Mouse (Mus musculus) hindbrain, embryonic 13.5 days (tissue): ENCODE measurements around the gene Olfr711. TPM values are rescaled to one million over a fixed set of nuclear protein-coding genes. Genes with fewer than 3 reads are reported as not detected.
"Not testable (repeated sequence)": the region's sequence is repeated elsewhere in the genome, so short reads cannot be mapped to it uniquely, and the experiment has no call there.

Experiments used
- ATAC-seq: fragments of 200-750 bp; cut with Nextera tagmentation; 2 replicates; pipeline ENCODE4 v1.8.0; 2017; ENCODE audit warnings: moderate TSS enrichment; ENCODE audit not compliant: low FRiP score
- H3K27ac ChIP-seq: fragments of 300-500 bp; sonication (generic); 2 replicates; pipeline ENCODE4 v1.5.1; 2015; ENCODE audit warnings: inconsistent platforms, mild to moderate bottlenecking, moderate library complexity
- H3K27me3 ChIP-seq: fragments of 300-500 bp; sonication (generic); 2 replicates; pipeline ENCODE4 v1.6.1; 2015; ENCODE audit warnings: mild to moderate bottlenecking, inconsistent platforms
- H3K36me3 ChIP-seq: fragments of 300-500 bp; sonication (generic); 2 replicates; pipeline ENCODE4 v1.6.1; 2015; ENCODE audit warnings: mild to moderate bottlenecking, inconsistent platforms
- H3K4me1 ChIP-seq: fragments of 300-500 bp; sonication (generic); replicated peaks from 2 replicates; pipeline ENCODE4 v1.6.1; 2015; ENCODE audit warnings: inconsistent platforms
- H3K4me2 ChIP-seq: fragments of 300-500 bp; sonication (generic); 2 replicates; pipeline ENCODE4 v1.6.1; 2015; ENCODE audit warnings: inconsistent platforms, mild to moderate bottlenecking, moderate library complexity
- H3K4me3 ChIP-seq: fragments of 300-500 bp; sonication (generic); 2 replicates; pipeline ENCODE4 v1.5.1; 2015; ENCODE audit warnings: mild to moderate bottlenecking, inconsistent platforms
- H3K9ac ChIP-seq: fragments of 300-500 bp; sonication (generic); 2 replicates; pipeline ENCODE4 v1.6.1; 2015; ENCODE audit warnings: mild to moderate bottlenecking, inconsistent platforms
- H3K9me3 ChIP-seq: fragments of 300-500 bp; sonication (generic); 2 replicates; pipeline ENCODE4 v1.6.1; 2016; ENCODE audit warnings: inconsistent platforms
- WGBS: fragments of 180-500 bp; shearing (Covaris S2); methylation state at CpG from one replicate; pipeline ENCODE4 v1.1.7; 2015; 5-methylcytosine and 5-hydroxymethylcytosine counted together
- polyA plus RNA-seq: library from polyadenylated mRNA; unstranded; fragments of >200 nt; fragmentation: Nextera tagmentation; extraction: Ambion mirVana; gene quantifications from 2 replicates; pipeline ENCODE4 v1.2.1, GENCODE M21; 2015

Olfr711 gene
- polyA plus RNA-seq: not detected in 2 replicates

DNA sequence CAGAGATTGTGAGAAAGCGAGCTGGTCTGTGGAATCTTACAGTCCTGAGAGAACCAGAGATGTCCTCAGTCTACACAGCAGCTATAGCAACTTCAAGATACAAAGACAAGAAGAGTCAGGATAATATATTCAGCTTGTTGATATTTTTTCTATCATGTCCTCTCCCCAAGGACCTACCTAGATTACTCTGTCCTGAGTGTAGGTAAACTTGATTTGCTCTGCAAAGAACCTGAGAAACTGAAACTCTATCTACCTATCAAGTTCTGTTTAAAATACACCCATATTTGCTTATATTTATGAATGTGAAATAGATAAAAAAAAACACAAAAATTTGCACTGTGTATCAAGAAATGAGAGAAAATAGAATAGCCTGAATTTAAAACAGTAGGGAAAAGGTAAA lies at the start of gene Olfr711:
TSS of gene Olfr711 (minus strand) at position 101 of the 400 bp plus-strand sequence.
- H3K27ac ChIP-seq: no peak within 1 kb of the TSS
- no peaks in the 10 kb centered on the region for H3K36me3 ChIP-seq
- no peaks in the 10 kb centered on the region for H3K27me3 ChIP-seq
- H3K9me3 ChIP-seq: no peaks in the 10 kb centered on the region
- H3K4me3 ChIP-seq: no peak within 1 kb of the TSS
- no peaks in the 10 kb centered on the region for H3K4me1 ChIP-seq
- H3K4me2 ChIP-seq: no peak within 1 kb of the TSS
- ATAC-seq: no peak
- 63% methylated on average over 1 of the region's 1 CpGs for whole genome bisulfite sequencing
- H3K9ac ChIP-seq: no peak within 1 kb of the TSS

DNA sequence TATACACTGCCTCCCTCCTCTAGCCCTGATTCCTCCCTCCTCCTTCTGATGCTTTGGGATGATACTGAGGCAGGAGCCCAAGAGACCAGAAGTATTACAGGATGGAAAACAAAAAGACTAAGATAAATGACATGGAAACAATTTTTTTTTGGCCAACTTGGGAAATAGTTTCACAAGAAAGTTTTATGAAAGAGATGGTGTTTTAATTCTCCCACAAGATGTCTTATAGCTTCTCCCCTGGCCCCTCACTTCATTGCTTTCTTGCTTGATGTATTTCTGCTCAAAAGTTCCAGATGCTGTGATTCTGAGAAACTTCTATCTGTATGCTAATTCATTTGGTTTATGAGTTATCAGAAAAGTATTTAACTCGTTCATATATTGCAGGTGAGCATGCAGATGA lies 30.7 kb upstream of the Olfr711 start, which contains the start of gene Olfr2:
TSS of gene Olfr2 (minus strand) at position 101 of the 400 bp plus-strand sequence.
- 71% methylated on average over 1 of the region's 1 CpGs for WGBS
- H3K27ac ChIP-seq: no peak within 1 kb of the TSS
- H3K9ac ChIP-seq: no peak within 1 kb of the TSS

DNA sequence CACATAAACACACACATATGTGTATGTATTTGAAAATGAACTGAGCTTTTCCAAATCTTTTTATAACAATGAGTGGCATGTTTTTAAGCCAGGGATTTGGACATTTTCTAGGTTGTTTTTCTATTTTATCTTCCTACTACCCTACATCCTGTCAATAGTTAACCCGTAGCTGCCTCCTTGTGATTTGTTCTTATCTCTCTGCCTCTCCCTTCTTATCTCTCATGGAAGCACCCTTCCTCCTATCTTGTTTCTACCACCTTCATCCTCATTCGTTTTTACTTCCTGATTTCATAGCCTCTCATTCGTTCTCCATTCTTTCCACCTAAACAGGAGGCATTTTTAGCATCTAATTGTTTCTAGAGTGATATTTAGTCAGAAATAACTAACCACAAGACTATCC lies 28.9 kb upstream of the Olfr711 start:
- Histone ChIP-seq H3K4me3 (no peak overlapping the region), H3K4me2 (no peak overlapping the region), H3K36me3 (no peaks in the 10 kb centered on the region), H3K9ac (no peak overlapping the region), H3K4me1 (no peaks in the 10 kb centered on the region), H3K9me3 (no peaks in the 10 kb centered on the region), H3K27ac (no peak overlapping the region), H3K27me3 (no peaks in the 10 kb centered on the region)
- no peak for ATAC-seq
- 64% methylated on average over 3 of the region's 3 CpGs for WGBS

More for the DNA sequence above, 30.7 kb upstream of the Olfr711 start, which contains the start of gene Olfr2:
- H3K4me3 ChIP-seq: no peak within 1 kb of the TSS
- H3K27me3 ChIP-seq: no peaks in the 10 kb centered on the region
- no peak within 1 kb of the TSS for H3K4me2 ChIP-seq
- ATAC-seq: no peak
- no peaks in the 10 kb centered on the region for H3K36me3 ChIP-seq
- H3K4me1 ChIP-seq: no peaks in the 10 kb centered on the region
- H3K9me3 ChIP-seq: no peaks in the 10 kb centered on the region

DNA sequence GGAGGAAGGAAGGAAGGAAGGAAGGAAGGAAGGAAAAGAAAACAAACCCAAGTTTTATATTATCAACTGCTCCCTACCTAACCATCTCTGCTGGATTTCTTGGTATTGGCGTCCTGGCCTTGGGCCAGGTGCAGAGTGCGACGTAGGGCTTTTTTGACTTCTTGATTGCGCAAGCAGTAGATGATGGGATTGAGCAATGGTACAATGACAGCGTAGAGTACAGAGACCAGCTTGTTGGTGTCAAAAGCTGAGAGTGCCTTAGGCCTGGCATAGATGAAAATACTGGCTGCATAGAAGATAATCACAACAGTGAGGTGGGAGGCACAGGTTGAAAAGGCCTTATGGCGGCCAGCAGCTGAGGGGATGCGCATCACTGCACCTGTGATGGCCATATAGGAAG lies 25.5 kb upstream of the Olfr711 start:
- WGBS: 92% methylated on average over 7 of the region's 7 CpGs
- Histone ChIP-seq H3K27me3 (no peaks in the 10 kb centered on the region), H3K27ac (no peak overlapping the region), H3K4me2 (no peak overlapping the region), H3K9ac (no peak overlapping the region), H3K4me3 (no peak overlapping the region), H3K4me1 (no peaks in the 10 kb centered on the region), H3K36me3 (no peaks in the 10 kb centered on the region), H3K9me3 (no peaks in the 10 kb centered on the region)
- no peak for ATAC-seq

DNA sequence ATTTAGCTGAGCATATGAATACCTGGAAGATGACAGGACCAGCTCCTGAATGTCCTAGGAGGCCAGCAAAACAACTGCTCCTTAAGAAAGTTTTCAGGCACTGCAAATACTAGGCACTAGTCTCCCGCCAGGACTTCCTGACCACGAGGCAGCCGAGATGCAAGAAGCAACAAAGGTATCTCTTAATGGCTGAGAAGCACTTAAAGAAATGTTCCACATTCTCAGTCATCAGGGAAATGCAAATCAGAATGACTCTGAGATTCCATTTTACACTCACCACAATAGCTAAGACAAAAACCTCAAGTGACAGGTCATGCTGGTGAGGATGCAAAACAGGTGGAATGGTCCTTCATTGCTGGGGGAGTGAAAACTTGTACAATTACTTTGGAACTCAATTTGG lies 10.0 kb upstream of the Olfr711 start:
- Histone ChIP-seq H3K9me3 (no peaks in the 10 kb centered on the region), H3K4me3 (no peak overlapping the region), H3K9ac (no peak overlapping the region), H3K27ac (no peak overlapping the region), H3K27me3 (no peaks in the 10 kb centered on the region), H3K4me1 (no peaks in the 10 kb centered on the region), H3K36me3 (no peaks in the 10 kb centered on the region), H3K4me2 (no peak overlapping the region)
- no peak for ATAC-seq
- 90% methylated on average over 3 of the region's 3 CpGs for WGBS

DNA sequence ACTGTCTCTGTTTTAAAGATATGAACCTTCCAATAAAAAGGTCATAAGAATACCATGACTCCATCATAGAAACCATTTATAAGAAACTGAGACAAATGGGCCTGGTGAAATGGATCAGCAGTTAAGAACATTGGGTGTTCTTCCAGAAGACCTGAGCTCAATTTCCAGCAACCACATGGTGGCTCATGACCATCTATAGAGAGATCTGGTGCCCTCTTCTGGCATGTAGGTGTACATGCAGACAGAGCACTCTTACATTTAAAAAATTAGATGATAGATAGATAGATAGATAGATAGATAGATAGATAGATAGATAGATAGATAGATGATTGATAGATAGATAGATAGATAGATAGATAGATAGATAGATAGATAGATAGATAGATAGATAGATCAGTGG lies 7.8 kb downstream of the Olfr711 start:
- H3K36me3 ChIP-seq: not testable (repeated sequence)

DNA sequence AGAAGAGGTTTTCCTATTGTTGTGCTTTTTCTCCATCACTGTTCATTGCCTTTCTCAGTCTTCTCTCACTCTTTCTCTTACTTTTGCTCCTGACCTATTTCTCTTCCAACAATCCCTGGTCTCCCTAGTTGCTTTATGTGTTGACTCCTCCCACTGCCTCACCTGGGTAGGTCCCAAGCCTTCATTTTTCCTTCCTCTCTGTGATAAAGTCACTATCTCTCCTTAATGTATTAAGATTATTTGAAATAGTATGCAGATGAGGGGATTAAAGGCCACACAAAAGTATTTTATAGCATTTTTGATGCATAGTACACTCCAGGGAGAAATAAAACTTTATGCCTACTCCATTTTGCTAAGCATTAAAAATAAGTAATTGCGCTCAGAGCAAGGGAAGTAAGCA lies 11.4 kb downstream of the Olfr711 start, which contains the start of gene Olfr6:
TSS of gene Olfr6 (minus strand) at position 101 of the 400 bp plus-strand sequence.
- Histone ChIP-seq H3K4me2 (no peak within 1 kb of the TSS), H3K27ac (no peak within 1 kb of the TSS), H3K9me3 (no peaks in the 10 kb centered on the region), H3K4me1 (no peaks in the 10 kb centered on the region), H3K27me3 (no peaks in the 10 kb centered on the region), H3K36me3 (no peaks in the 10 kb centered on the region), H3K4me3 (no peak within 1 kb of the TSS), H3K9ac (no peak within 1 kb of the TSS)
- WGBS: 88% methylated on average over 1 of the region's 1 CpGs
- no peak for ATAC-seq

More for the DNA sequence above, 7.8 kb downstream of the Olfr711 start:
- H3K4me2 ChIP-seq, H3K4me3 ChIP-seq, ATAC-seq, H3K9ac ChIP-seq, H3K4me1 ChIP-seq, H3K9me3 ChIP-seq, H3K27ac ChIP-seq, H3K27me3 ChIP-seq: not testable (repeated sequence)

DNA sequence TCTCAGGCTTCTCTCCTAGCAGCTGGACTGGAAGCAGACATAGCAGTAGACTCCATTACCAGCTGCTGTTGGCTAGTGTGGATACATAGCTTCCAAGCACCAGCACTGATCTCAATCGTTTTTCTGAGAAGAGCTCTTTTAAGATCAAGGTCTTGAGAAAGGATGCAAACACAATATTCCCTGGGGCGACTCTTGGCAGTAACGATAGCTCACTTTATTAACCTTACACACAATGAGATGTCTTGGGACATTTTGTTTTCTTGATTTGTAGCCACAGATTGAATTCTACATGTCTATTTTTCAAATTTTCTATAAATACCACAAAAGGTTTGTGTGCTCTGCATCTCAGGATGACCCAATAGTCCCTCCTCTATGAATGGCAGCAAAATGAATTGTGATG lies 27.0 kb downstream of the Olfr711 start, which contains the start of gene Olfr710:
TSS of gene Olfr710 (minus strand) at position 101 of the 400 bp plus-strand sequence.
- H3K4me1 ChIP-seq: no peaks in the 10 kb centered on the region

DNA sequence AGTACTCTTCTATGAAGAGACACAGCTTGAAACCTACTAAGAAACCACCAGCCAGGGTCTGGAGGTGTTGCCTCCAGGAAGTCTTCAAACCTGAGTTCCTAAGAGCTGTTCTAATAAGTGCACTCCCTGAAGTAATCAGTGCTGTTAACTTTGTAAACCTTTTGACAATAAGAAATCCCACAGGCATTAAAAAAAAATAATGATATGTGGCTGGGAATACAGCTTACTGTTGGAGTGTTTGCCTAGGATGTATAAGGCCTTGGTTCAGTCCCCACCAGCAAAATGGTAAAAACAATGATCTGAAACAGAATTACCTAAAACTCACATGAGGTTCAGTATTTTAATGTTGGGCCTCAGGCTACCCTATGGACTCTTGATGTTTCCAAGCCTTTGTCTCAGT lies 43.1 kb downstream of the Olfr711 start, which contains the start of gene Olfr709-ps1:
TSS of gene Olfr709-ps1 (minus strand) at position 101 of the 400 bp plus-strand sequence.
- H3K4me3 ChIP-seq: no peak within 1 kb of the TSS
- no peaks in the 10 kb centered on the region for H3K36me3 ChIP-seq
- no peaks in the 10 kb centered on the region for H3K27me3 ChIP-seq
- H3K4me2 ChIP-seq: no peak within 1 kb of the TSS
- H3K27ac ChIP-seq: no peak within 1 kb of the TSS
- H3K9ac ChIP-seq: no peak within 1 kb of the TSS
- ATAC-seq: no peak
- no peaks in the 10 kb centered on the region for H3K4me1 ChIP-seq
- H3K9me3 ChIP-seq: no peaks in the 10 kb centered on the region

More for the DNA sequence above, 27.0 kb downstream of the Olfr711 start, which contains the start of gene Olfr710:
- Histone ChIP-seq H3K36me3 (no peaks in the 10 kb centered on the region), H3K9me3 (no peaks in the 10 kb centered on the region), H3K9ac (no peak within 1 kb of the TSS), H3K4me3 (no peak within 1 kb of the TSS), H3K27ac (no peak within 1 kb of the TSS), H3K4me2 (no peak within 1 kb of the TSS), H3K27me3 (no peaks in the 10 kb centered on the region)
- no peak for ATAC-seq
- WGBS: 81% methylated on average over 3 of the region's 3 CpGs

DNA sequence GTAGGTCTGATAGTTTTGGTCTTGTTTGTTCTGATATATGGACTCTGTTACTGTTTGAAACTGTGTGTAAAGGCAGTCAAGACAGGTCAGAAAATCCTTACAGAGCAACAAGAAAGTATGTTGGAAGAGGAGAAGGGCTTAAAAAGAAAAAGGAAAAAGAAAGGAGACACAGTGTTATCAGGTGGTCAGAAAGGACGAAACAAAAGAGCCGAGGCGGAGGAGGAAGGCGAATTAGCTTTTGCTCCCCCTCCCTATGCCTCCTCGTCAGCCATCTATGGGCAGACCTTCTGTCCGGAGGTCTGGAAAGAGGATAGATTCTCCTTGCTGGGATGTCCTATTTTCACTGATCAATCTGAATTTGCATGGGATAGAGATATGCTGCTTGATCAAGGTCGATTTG lies 54.3 kb downstream of the Olfr711 start:
- H3K4me1 ChIP-seq, H3K27me3 ChIP-seq, H3K27ac ChIP-seq, H3K9ac ChIP-seq, H3K36me3 ChIP-seq, H3K4me3 ChIP-seq, H3K9me3 ChIP-seq, H3K4me2 ChIP-seq, ATAC-seq: not testable (repeated sequence)
- WGBS: 84% methylated on average over 7 of the region's 7 CpGs

Other genes with a start within 250 kb of the Olfr711 start
- gene Olfr697, start 233.0 kb downstream of the Olfr711 start, polyA plus RNA-seq: not detected in 2 replicates
- not detected in 2 replicates for gene Olfr698, start 220.1 kb downstream of the Olfr711 start, polyA plus RNA-seq
- not detected in 2 replicates for gene Olfr699, start 182.3 kb downstream of the Olfr711 start, polyA plus RNA-seq
- not detected in 2 replicates for gene Olfr700, start 166.6 kb downstream of the Olfr711 start, polyA plus RNA-seq
- not detected in 2 replicates for gene Olfr701, start 161.3 kb downstream of the Olfr711 start, polyA plus RNA-seq
- not detected in 2 replicates for gene Olfr702, start 141.6 kb downstream of the Olfr711 start, polyA plus RNA-seq
- not detected in 2 replicates for gene Olfr703, start 132.1 kb downstream of the Olfr711 start, polyA plus RNA-seq
- gene Olfr704, start 112.3 kb downstream of the Olfr711 start, polyA plus RNA-seq: not detected in 2 replicates
- gene Olfr705, start 98.6 kb downstream of the Olfr711 start, polyA plus RNA-seq: not detected in 2 replicates
- not detected in 2 replicates for gene Olfr706, start 87.3 kb downstream of the Olfr711 start, polyA plus RNA-seq
- not detected in 2 replicates for gene Olfr707, start 74.2 kb downstream of the Olfr711 start, polyA plus RNA-seq
- gene Olfr1532-ps1, start 67.5 kb downstream of the Olfr711 start, polyA plus RNA-seq: not detected in 2 replicates
- gene Olfr709-ps1, start 43.2 kb downstream of the Olfr711 start, polyA plus RNA-seq: not detected in 2 replicates
- gene Olfr710, start 27.1 kb downstream of the Olfr711 start, polyA plus RNA-seq: not detected in 2 replicates
- not detected in 2 replicates for gene Olfr6, start 11.5 kb downstream of the Olfr711 start, polyA plus RNA-seq
- gene Olfr2, start 30.6 kb upstream of the Olfr711 start, polyA plus RNA-seq: not detected in 2 replicates
- gene Olfr713, start 55.7 kb upstream of the Olfr711 start, polyA plus RNA-seq: not detected in 2 replicates
- not detected in 2 replicates for gene Olfr714, start 95.5 kb upstream of the Olfr711 start, polyA plus RNA-seq
- not detected in 2 replicates for gene Olfr17, start 117.8 kb upstream of the Olfr711 start, polyA plus RNA-seq
- gene Olfr715b, start 134.9 kb upstream of the Olfr711 start, polyA plus RNA-seq: not detected in 2 replicates
- gene Olfr715, start 155.6 kb upstream of the Olfr711 start, polyA plus RNA-seq: not detected in 2 replicates
- gene Olfr716, start 162.9 kb upstream of the Olfr711 start, polyA plus RNA-seq: not detected in 2 replicates
- not detected in 2 replicates for gene Nlrp14, start 191.5 kb upstream of the Olfr711 start, polyA plus RNA-seq
- gene Rbmxl2, start 234.0 kb upstream of the Olfr711 start, polyA plus RNA-seq: not detected in 2 replicates